Mouse (Mus musculus) retina, embryonic 14.5 days (tissue): ENCODE measurements around the gene Ptgir.
A peak's percentile ranks its signal among the peaks of the same experiment; 100 is the strongest.

Experiments used
- DNase-seq: peaks from one replicate; pipeline ENCODE4 v3.0.0-alpha.2; 2015; ENCODE audit warnings: low spot score

The Ptgir gene

DNA sequence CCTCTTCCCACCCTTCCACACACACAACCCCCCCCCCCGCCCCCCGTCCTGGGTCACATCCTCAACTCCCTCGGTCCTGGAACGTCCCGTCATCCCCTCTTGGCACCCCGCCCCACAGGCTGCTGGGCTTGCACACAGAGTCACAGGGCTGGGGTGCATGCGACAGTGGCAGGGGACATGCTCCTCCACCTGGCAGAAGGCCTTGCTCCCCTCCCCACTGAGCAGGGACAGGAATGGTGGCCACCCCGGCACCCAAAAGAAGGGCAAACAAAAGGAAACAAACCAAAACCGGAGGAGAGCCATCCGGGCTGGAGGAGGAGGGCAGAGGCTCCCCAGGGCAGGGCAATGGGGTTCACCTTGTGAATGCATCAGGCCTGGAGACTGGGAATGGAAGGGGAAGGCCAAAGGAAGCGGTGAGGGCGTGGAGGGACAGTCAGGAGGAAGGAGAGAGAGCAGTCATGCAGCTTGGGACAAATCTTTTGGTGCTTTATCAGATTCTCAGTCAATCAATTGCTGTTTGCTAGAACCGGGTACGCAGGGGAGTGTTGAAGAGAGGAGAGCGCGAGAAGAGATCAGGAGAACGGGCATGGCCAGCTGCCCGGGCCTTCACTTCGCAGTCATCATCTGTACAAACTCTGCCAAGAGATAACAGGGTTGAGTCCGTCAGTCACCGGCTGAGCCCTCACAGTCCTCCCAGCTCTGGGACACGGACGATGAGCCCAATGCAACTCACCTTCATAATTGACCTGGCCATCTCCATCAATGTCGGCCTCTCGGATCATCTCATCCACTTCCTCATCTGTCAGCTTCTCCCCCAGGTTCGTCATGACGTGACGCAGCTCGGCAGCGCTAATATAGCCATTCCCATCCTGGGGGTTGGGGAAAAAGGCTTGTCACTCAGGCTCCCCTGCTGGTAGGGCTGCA is 10.3 kb downstream of the Ptgir start:
- DNase-seq = no peak

GRCm38 (mm10) chr7:16917447-16917846 is 11.2 kb downstream of the Ptgir start:
- no peak for DNase-seq

DNA sequence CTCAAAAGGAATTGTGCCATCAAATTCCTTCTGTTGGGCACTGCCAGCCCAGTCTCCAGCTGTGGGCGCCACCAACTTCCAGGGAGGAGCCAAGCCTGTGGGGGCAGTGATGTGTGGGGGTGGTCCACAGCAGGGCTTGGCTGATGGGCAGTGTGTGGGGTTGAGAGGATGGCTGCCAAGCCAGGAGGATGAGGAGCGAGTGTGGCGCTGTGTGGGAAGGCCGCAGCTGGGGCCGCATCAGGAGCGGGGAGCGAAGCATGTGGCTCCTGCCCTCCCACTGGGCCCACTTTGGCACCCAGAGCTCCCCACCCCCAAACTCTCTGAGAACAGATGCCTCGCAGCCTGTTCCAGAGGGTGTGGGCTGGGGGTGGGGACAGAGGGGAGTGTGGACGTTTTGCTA is 11.7 kb downstream of the Ptgir start:
- no peak for DNase-seq

DNA sequence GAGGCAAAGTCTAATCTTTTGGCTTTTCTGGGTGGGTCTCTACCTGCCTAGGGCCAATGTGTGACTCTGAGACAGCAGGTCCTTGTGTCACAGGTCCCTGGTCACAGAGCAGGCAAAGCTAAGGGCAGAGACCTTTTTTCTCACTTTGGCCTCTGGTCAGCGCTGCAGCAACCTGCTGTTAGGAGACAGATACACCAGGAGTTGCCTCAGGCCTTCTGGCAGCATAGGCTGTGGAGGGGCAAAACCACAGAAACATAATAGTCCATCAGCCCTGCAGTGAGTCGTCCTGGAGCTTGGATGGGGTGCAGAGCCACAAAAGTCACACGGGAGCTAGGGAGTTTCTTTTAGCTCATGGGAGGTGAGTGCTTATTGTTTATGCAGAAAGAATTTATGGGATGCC is 12.4 kb downstream of the Ptgir start:
- no peak for DNase-seq

GRCm38 (mm10) chr7:16919395-16920149 is 13.3 kb downstream of the Ptgir start:
- DNase-seq = no peak

- no peak for DNase-seq
Measured at GRCm38 (mm10) chr7:16920150-16920579, 13.9 kb downstream of the Ptgir start.

- no peak for DNase-seq
Measured at GRCm38 (mm10) chr7:16920818-16921791, 14.8 kb downstream of the Ptgir start.

- no peak for DNase-seq
Measured at GRCm38 (mm10) chr7:16921881-16922335, 15.6 kb downstream of the Ptgir start.

- DNase-seq = no peak
Measured at GRCm38 (mm10) chr7:16922360-16922973, 16.2 kb downstream of the Ptgir start.

DNA sequence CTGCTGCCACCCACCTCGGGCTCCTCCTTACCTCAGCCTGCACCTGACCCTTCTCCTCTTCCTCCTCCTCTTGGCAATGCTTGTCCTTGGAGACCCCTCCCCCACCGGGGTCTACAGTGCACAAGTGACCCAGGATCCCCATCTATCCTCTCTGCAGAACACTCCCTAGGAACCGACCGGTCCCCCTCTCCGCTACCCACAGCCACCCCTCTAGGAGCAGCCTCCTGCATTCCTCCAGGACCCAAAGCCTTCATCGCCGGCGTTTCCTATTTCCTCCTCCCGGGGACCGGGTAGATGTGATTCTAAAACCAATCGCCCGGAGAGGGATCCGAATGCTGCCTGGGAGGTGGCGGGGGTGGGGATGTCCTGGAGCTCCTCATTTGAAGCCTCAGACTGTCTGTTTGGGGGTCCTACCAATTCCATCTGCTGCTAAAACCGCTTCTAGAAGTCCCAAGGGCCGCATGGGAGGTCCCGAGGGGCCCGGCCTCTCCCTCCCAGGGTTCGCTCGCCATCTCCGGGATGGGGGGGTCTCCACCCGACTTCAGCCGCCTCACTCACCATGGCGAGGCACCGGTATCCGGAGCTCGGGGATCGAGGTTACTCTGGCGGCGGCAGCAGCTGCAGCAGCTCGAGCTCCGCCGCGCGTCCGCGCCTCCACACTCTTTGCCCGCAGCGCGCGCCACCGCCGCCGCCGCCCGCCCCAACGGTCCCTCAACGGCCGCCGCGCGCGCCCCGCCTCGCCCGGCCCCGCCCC is 17.2 kb downstream of the Ptgir start:
- DNase-seq = no peak

DNA sequence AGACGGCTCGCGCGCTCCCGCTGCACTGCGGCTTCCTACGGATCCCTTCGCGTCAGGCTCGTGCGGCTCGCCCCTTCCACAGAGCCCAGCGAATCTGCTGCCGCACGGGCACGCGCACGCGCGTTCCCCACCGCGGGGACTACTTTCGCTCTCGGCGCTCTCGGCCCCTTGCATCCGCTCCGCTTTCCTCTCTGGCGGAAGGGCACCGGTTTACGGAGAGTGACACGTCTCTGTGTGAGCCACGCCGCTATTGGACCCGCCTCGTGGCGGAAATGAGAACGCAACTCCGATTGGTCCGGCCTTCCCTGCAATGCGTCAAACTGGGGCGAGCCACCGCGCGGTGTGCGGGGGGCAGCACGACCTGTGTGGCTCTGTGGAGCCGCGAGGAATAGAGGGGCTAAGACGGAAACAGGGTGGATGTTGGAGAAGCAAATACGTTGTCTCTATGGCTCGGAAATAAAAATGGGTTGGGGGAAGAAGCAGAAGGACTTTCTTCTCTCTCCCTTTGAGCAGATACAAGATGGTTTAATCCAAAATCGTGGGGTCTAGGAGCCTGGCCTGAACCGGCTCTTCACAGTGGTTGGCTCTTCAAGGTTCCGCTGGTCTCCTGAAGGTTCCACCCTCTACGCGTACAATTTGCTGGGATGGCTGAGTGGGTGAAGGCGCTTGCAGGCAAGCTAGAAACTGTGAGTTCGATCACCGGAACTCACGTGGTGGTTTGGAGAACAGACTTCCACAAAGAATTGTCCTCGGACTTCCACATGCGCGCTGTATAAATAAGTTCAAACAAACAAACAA is 17.9 kb downstream of the Ptgir start, which contains the start of gene Calm3:
Gene Calm3 (minus strand): TSS at position 78 of the 798 bp plus-strand sequence.
- peak; percentile 100 for DNase-seq

GRCm38 (mm10) chr7:16928341-16928740 is 22.1 kb downstream of the Ptgir start:
- no peak for DNase-seq

- peak; percentile 92 for DNase-seq
Measured at GRCm38 (mm10) chr7:16930850-16931249, 24.6 kb downstream of the Ptgir start.

DNA sequence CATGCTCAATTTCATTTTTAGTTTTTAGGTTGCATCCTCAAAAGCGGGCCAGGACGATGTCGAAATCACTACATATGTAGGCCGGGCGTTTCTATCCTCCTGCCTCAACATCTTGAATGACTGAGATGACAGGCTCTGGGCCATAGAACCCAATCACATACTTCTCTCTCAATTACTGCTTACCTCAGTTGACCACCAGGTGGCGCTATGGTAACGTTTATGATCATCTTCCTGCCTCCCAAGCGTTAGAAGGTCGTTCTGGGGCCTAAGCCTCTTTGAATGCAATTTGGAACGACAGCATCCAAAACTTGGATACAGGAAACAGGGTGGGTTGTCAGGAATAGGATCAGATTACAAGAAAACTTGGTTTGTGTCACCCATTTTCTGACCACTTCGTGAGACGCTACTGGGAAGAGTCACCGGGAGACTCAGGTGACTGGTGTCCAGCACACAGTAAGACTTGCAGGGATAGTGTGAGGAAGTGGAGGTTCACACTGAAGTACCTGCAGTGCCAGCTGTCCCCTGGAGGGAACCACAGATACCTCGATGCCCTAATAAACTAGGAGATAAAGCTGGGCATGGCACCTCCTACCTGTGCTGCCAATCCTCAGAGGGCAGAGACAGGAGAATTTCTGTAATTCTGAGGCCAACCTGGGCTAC is 25.8 kb downstream of the Ptgir start:
- peak; percentile 98 for DNase-seq

- DNase-seq = peak; percentile 77
Measured at GRCm38 (mm10) chr7:16932704-16933577, 26.7 kb downstream of the Ptgir start.

- DNase-seq = no peak
Measured at GRCm38 (mm10) chr7:16937312-16937711, 31.0 kb downstream of the Ptgir start.

- no peak for DNase-seq
Measured at GRCm38 (mm10) chr7:16938117-16938791, 32.0 kb downstream of the Ptgir start.
